Mouse (Mus musculus) erythroblast, embryonic 14.5 days (primary cell): ENCODE data around the gene Sult1d1.

ENCODE experiments used
- GATA1 ChIP-seq: IDR thresholded peaks from 2 replicates; pipeline ENCODE4 v1.6.1; 2012; ENCODE audit warnings: low read length, inconsistent platforms, mixed read lengths
- TAL1 ChIP-seq: IDR thresholded peaks from 3 replicates; pipeline ENCODE4 v1.6.1; 2012; ENCODE audit warnings: low read length, inconsistent platforms, mixed read lengths

GRCm38 (mm10) chr5:87597891-87598290, 29.1 kb upstream of the Sult1d1 start:
- TF ChIP-seq GATA1: no peak
- TF ChIP-seq TAL1: no peak
